Mouse (Mus musculus) erythroblast, embryonic 14.5 days (primary cell): ENCODE measurements around the gene Anxa2. TPM values are rescaled to one million over a fixed set of nuclear protein-coding genes. Genes with fewer than 3 reads are reported as not detected.

Source experiments
- H3K27me3 ChIP-seq: 2 replicates; pipeline ENCODE4 v1.6.1; 2012; ENCODE audit warnings: inconsistent platforms; ENCODE audit not compliant: control insufficient read depth
- H3K36me3 ChIP-seq: 2 replicates; pipeline ENCODE4 v1.6.1; 2012; ENCODE audit warnings: mild to moderate bottlenecking, inconsistent platforms; ENCODE audit not compliant: control insufficient read depth
- H3K4me1 ChIP-seq: 2 replicates; pipeline ENCODE4 v1.6.1; 2012; ENCODE audit warnings: inconsistent platforms; ENCODE audit not compliant: control insufficient read depth
- H3K4me3 ChIP-seq: replicated peaks from 2 replicates; pipeline ENCODE3; 2012; ENCODE audit warnings: moderate library complexity, mild to moderate bottlenecking, inconsistent platforms
- H3K9me3 ChIP-seq: 2 replicates; pipeline ENCODE4 v1.6.1; 2012; ENCODE audit warnings: low read length, inconsistent platforms, mixed read lengths; ENCODE audit not compliant: control insufficient read depth
- GATA1 ChIP-seq: IDR thresholded peaks from 2 replicates; pipeline ENCODE4 v1.6.1; 2012; ENCODE audit warnings: low read length, inconsistent platforms, mixed read lengths
- TAL1 ChIP-seq: IDR thresholded peaks from 3 replicates; pipeline ENCODE4 v1.6.1; 2012; ENCODE audit warnings: low read length, inconsistent platforms, mixed read lengths
- polyA plus RNA-seq: library from polyadenylated mRNA; stranded (reverse); fragments of >175 nt; gene quantifications from 2 replicates; pipeline ENCODE4 v1.2.3, GENCODE M21; 2012

Anxa2 gene
- polyA plus RNA-seq, 1 experiment: 0.07 TPM

DNA sequence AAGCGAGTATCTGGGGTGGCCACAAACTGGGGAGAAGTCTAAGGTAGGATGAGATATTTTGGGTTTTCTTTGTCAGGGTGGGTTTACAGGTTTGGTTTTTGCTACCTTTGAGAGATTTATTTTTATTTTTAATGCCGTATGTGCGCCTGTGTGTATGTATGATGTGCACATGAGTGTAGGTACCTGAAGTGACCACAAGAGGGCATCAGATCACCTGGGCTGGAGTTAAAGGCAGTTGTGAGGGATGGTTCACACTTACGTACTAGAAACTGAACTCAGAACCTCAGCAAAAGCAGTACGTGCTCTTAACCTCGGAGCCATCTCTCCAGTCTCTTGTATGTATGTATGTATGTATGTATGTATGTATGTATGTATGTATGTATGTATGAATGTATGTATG lies 39.4 kb downstream of the Anxa2 start:
- Histone ChIP-seq H3K9me3 (peaks cover 9% of the 10 kb centered on the region), H3K4me3 (no peak overlapping the region), H3K4me1 (no peaks in the 10 kb centered on the region), H3K36me3 (peaks cover 9% of the 10 kb centered on the region; the same call in 1 of the 2 replicates), H3K27me3 (no peaks in the 10 kb centered on the region)
- TF ChIP-seq GATA1: no peak
- TF ChIP-seq TAL1: no peak

- Histone ChIP-seq H3K9me3 (no peaks in the 10 kb centered on the region), H3K27me3 (peaks cover 10% of the 10 kb centered on the region), H3K4me1 (no peaks in the 10 kb centered on the region), H3K36me3 (no peaks in the 10 kb centered on the region), H3K4me3 (no peak overlapping the region)
- no peak for TF ChIP-seq GATA1
- no peak for TF ChIP-seq TAL1
These were observed 49.1 kb downstream of the Anxa2 start for GRCm38 (mm10) chr9:69502504-69502903.

GRCm38 (mm10) chr9:69505611-69506010 lies 52.2 kb downstream of the Anxa2 start:
- Histone ChIP-seq H3K27me3 (peaks cover 17% of the 10 kb centered on the region), H3K36me3 (no peaks in the 10 kb centered on the region), H3K4me3 (no peak overlapping the region), H3K4me1 (no peaks in the 10 kb centered on the region), H3K9me3 (no peaks in the 10 kb centered on the region)
- TF ChIP-seq TAL1 (no peak), GATA1 (no peak)

GRCm38 (mm10) chr9:69507206-69507605 lies 53.8 kb downstream of the Anxa2 start:
- TF ChIP-seq GATA1 (no peak), TAL1 (no peak)
- Histone ChIP-seq H3K9me3 (no peaks in the 10 kb centered on the region), H3K27me3 (peaks cover 17% of the 10 kb centered on the region), H3K36me3 (no peaks in the 10 kb centered on the region), H3K4me1 (no peaks in the 10 kb centered on the region), H3K4me3 (no peak overlapping the region)

DNA sequence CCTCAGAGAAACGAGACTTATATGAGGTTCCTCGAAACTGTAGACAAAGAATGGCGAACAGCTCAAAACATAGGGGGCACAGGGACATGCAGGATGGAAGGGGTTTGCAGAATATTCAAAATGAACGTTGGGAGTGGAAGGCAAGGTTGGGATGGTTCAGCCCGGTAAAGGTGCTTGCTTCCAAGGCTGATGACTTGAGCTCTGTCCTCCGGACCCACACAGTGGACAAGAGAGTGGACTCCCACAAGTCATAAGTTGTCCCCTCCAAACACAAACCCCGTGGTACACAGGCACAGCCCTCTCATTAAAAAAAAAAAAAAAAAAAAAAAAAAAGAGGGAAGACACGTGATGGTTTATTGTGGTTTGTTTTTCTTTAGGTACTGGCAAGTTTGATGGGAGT lies 54.6 kb downstream of the Anxa2 start:
- no peak overlapping the region for H3K4me3 ChIP-seq
- no peaks in the 10 kb centered on the region for H3K4me1 ChIP-seq
- no peaks in the 10 kb centered on the region for H3K36me3 ChIP-seq
- no peaks in the 10 kb centered on the region for H3K9me3 ChIP-seq
- TF ChIP-seq TAL1: no peak
- H3K27me3 ChIP-seq: peaks cover 17% of the 10 kb centered on the region

DNA sequence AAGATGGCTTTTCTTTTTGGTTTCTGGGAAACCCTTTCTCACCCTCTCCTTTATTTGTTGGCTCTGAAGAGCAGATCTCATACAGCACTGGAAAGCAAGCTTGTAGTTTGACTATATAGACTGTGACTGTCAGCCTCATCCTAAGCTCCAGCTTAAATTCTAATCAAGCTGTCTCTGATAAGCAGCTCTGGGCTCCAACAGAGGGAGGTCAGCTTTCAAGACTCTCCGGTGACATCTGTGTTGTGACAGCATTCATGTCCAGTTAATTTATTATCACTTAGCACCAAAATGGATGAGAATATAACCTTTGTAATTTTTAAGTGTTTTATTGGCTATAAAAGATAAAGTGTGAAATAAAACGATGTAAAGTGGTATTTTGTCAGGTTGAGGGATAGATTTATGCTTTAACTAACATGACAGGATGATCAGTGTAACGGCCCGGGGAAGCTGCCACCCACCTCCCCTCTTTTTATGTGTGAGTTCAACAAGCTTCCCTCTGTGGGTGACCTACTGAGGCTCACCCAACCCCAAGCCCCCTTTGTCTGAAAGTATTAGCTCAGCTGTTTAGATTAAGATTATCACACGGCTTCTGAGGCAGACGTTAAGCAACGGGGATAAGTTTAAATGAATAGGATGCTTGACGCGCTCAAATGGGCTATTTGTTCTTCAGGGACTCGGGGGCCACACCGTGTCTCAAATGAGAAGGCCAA lies 58.6 kb downstream of the Anxa2 start:
- H3K4me3 ChIP-seq: no peak overlapping the region

DNA sequence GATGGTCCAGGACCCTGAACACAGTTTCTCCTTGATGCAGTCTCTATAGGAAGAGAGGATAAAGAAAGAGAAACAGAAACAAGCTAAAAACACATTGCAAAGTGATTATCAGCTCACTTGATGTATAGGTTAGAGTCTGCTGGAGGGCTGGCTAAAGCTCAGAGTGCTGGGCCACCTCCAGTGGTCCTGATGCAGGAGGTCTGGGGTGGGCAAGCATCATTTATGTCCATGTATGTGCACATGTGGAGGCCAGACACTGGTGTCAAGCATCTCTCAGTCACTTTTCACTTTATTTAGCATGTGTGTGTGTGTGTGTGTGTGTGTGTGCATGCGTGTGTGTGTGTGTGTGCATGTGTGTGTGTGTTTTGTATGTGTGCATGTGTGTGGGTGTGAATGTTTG lies 59.3 kb downstream of the Anxa2 start:
- peaks cover 6% of the 10 kb centered on the region; the same call in 1 of the 2 replicates for H3K27me3 ChIP-seq
- no peaks in the 10 kb centered on the region for H3K9me3 ChIP-seq
- no peaks in the 10 kb centered on the region for H3K36me3 ChIP-seq
- no peak overlapping the region for H3K4me3 ChIP-seq
- H3K4me1 ChIP-seq: no peaks in the 10 kb centered on the region
- TF ChIP-seq GATA1: no peak
- no peak for TF ChIP-seq TAL1

More for the DNA sequence above, 58.6 kb downstream of the Anxa2 start:
- H3K36me3 ChIP-seq: no peaks in the 10 kb centered on the region
- H3K27me3 ChIP-seq: peaks cover 12% of the 10 kb centered on the region
- H3K9me3 ChIP-seq: no peaks in the 10 kb centered on the region
- no peaks in the 10 kb centered on the region for H3K4me1 ChIP-seq
- TF ChIP-seq GATA1 (no peak), TAL1 (no peak)

DNA sequence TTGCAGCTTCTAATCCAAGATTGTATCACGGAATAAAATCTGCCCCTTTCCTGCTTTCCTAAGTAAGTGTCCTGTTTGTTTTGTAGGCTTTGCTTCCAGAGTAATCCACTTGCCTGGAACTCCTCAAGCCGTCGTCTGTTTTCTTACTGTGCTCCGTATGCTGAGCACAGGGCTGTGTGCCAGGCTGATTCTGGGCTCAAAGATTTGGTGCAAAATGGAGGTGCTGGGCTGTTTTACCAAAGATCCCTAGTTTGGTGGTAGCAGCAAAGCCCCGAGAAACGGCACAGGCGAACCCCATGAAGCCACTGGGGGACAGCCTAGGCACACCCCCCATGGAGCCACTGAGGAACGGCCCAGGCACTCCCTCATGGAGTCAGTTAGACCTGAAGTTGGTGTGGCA lies 60.8 kb downstream of the Anxa2 start:
- no peak overlapping the region for H3K4me3 ChIP-seq
- no peaks in the 10 kb centered on the region for H3K9me3 ChIP-seq
- H3K36me3 ChIP-seq: no peaks in the 10 kb centered on the region
- no peak for TF ChIP-seq TAL1
- TF ChIP-seq GATA1: no peak
- no peaks in the 10 kb centered on the region for H3K4me1 ChIP-seq
- no peaks in the 10 kb centered on the region for H3K27me3 ChIP-seq

DNA sequence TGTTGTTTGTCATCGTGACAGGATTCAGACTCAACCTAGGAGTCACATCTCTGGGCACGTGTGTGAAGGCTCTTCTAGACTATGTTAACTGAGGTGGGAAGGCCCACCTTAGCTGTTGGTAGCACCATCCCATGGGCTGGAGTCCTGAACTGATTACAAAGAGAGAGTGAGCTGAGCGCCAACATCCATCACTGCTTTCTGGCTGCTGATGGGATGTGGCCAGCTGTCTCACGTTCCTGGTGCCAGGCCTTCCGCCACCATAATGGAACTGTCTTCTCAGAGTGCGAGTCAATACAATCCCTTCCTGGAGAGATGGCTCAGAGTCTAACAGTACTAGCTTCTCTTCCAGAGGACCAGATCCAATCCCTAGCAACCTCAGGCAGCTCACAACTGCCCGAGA lies 62.0 kb downstream of the Anxa2 start:
- Histone ChIP-seq H3K4me3 (no peak overlapping the region), H3K9me3 (no peaks in the 10 kb centered on the region), H3K27me3 (no peaks in the 10 kb centered on the region), H3K36me3 (no peaks in the 10 kb centered on the region), H3K4me1 (no peaks in the 10 kb centered on the region)
- TF ChIP-seq TAL1: no peak
- no peak for TF ChIP-seq GATA1

DNA sequence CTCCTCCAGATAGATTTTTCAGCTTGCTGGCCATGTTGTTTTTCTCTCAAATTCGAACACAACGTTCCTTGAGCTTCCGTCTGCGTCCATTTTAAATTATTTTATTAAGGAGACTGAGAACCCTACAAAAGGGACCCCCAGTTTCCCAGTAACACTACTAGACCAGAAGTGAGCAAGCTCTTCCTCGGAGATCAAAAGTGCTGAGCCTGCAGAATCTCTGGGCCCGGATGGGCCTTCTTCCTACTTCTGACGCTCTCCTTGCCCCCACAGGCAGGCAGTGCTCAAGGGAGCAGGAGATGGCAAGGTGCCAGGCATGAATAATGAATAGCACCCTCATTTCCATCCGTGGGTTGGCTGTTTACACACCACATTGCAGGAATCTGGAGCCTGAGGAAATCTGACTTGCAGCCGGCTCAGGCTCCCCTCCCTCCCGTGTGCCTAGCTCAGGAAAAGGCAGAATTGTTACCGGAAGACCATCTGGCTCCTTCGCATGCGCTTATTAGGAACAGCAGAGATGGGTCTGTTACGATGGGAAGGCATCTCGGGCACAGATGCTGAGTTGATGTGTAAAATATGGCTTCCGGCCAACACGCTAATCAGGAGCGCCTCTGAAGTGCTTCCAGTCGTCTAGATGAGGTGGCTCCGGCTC lies 64.1 kb downstream of the Anxa2 start:
- H3K27me3 ChIP-seq: no peaks in the 10 kb centered on the region
- H3K4me1 ChIP-seq: no peaks in the 10 kb centered on the region
- H3K4me3 ChIP-seq: no peak overlapping the region
- no peaks in the 10 kb centered on the region for H3K9me3 ChIP-seq
- no peaks in the 10 kb centered on the region for H3K36me3 ChIP-seq
- no peak for TF ChIP-seq TAL1
- no peak for TF ChIP-seq GATA1

Other genes starting within 250 kb of the Anxa2 start
- 0.01 and 0.02 TPM in 2 replicates for gene Ice2, start 55.7 kb upstream of the Anxa2 start, polyA plus RNA-seq